Mouse (Mus musculus) stomach, postnatal 0 days (tissue): ENCODE results near the gene Ptpn11. TPM values are rescaled to one million over a fixed set of nuclear protein-coding genes. Genes with fewer than 3 reads are reported as not detected.

ENCODE experiments used
- ATAC-seq: fragments of 200-750 bp; cut with Nextera tagmentation; 2 replicates; pipeline ENCODE4 v1.8.0; 2017; ENCODE audit not compliant: low FRiP score, low TSS enrichment
- DNase-seq: peaks from one replicate; pipeline ENCODE4 v3.0.0-alpha.2; 2016; ENCODE audit warnings: low spot score
- H3K27ac ChIP-seq: fragments of 300-500 bp; sonication (generic); replicated peaks from 2 replicates; pipeline ENCODE4 v1.5.1; 2014; ENCODE audit warnings: mild to moderate bottlenecking, control low read depth
- H3K27me3 ChIP-seq: fragments of 300-500 bp; sonication (generic); 2 replicates; pipeline ENCODE4 v1.6.1; 2014; ENCODE audit warnings: low read length; ENCODE audit not compliant: control insufficient read depth, insufficient read depth
- H3K36me3 ChIP-seq: fragments of 300-500 bp; sonication (generic); 2 replicates; pipeline ENCODE4 v1.6.1; 2014; ENCODE audit warnings: low read length, mixed read lengths; ENCODE audit not compliant: control insufficient read depth, insufficient read depth
- H3K4me1 ChIP-seq: fragments of 300-500 bp; sonication (generic); replicated peaks from 2 replicates; pipeline ENCODE4 v1.6.1; 2014; ENCODE audit warnings: antibody characterized with exemption; ENCODE audit not compliant: control insufficient read depth, insufficient read depth
- H3K4me2 ChIP-seq: fragments of 300-500 bp; sonication (generic); replicated peaks from 2 replicates; pipeline ENCODE4 v1.6.1; 2014; ENCODE audit warnings: low read depth, mild to moderate bottlenecking, control low read depth, moderate library complexity
- H3K4me3 ChIP-seq: fragments of 300-500 bp; sonication (generic); 2 replicates; pipeline ENCODE4 v1.5.1; 2014; ENCODE audit warnings: low read depth, low read length, control low read depth
- H3K9ac ChIP-seq: fragments of 300-500 bp; sonication (generic); 2 replicates; pipeline ENCODE4 v1.6.1; 2014; ENCODE audit warnings: mild to moderate bottlenecking, low read length, control low read depth, mixed read lengths
- H3K9me3 ChIP-seq: fragments of 300-500 bp; sonication (generic); 2 replicates; pipeline ENCODE4 v1.6.1; 2016; ENCODE audit warnings: low read length; ENCODE audit not compliant: control insufficient read depth
- CTCF ChIP-seq: IDR thresholded peaks from 2 replicates; pipeline ENCODE4 v1.5.1; 2016; ENCODE audit warnings: antibody characterized with exemption, low read depth, mild to moderate bottlenecking, moderate library complexity
- EP300 ChIP-seq: optimal IDR thresholded peaks from 2 replicates; pipeline ENCODE3; 2016; ENCODE audit warnings: antibody characterized with exemption
- WGBS: fragments of 180-500 bp; shearing (Covaris S2); extraction: QIAGEN DNeasy Blood & Tissue Kit; methylation state at CpG from one replicate; pipeline ENCODE4 v1.1.7; 2014; 5-methylcytosine and 5-hydroxymethylcytosine counted together
- polyA plus RNA-seq: library from polyadenylated mRNA; unstranded; fragments of >200 nt; fragmentation: Nextera tagmentation; extraction: Ambion mirVana; gene quantifications from 2 replicates; pipeline ENCODE4 v1.2.1, GENCODE M21; 2015

Gene Ptpn11
- polyA plus RNA-seq, 1 experiment from 2014 or later: 15.0 TPM

DNA sequence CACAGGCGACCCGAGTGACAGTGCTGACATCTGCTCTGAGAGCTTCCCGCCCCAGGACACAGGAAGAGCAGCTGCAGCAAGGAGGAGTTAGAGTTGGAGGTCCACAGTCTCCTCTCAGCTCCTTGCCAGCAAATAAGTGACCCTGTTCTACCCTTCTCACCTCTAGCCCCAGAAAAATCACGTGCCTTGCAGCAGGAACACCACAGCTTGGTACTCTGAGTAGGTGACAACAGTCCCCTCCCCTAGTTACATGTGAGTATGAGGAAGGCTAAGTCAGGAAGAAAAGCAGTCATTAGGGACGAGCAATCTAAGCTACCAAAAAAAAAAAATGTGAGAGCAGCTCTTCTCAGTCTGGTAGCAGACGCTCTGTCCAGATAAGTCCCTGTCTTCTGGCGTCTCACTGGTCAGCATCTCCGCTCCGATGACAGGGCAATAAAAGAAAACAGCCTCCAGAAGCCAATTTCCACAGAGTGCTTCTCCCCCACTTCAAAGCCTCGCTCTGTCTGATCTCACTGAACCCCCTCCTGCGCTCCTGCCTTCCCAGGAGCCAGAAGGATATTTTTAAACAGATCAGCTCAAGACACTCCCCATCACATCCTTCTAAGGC is 6.1 kb downstream of the Ptpn11 start:
- WGBS: 42% methylated on average over 11 of the region's 11 CpGs
- H3K27ac ChIP-seq: no peak overlapping the region; the same call in 1 of the 2 replicates

DNA sequence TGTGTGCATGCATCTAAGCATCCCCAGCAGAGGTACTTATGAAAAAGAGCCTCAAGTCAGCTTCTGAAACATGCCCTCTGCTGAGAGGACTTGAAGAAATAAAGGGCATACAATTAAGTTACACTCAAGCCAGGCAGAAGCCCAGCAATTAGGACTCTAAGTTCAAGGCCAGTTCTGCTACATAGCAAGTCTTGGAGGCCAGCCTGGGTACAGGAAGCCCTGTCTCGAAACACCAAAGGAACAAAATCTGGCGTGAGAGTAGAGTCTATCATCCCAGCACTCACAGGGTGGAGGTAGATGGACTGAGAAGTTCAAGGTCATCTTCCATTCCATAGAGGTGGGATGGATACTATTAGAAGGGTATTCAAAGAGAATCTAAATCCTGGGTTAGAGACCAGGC is 6.8 kb downstream of the Ptpn11 start:
- no peaks in the 10 kb centered on the region for H3K9me3 ChIP-seq
- no peak for DNase-seq
- TF ChIP-seq CTCF (no peak), EP300 (no peak)
- no peaks in the 10 kb centered on the region for H3K27me3 ChIP-seq
- H3K36me3 ChIP-seq: no peaks in the 10 kb centered on the region; the same call in 1 of the 2 replicates
- no peak overlapping the region for H3K9ac ChIP-seq
- no peak overlapping the region for H3K27ac ChIP-seq
- 72% methylated on average over 2 of the region's 2 CpGs for WGBS
- no peaks in the 10 kb centered on the region; the same call in 1 of the 2 replicates for H3K4me1 ChIP-seq
- ATAC-seq: no peak
- H3K4me2 ChIP-seq: no peak overlapping the region
- no peak overlapping the region for H3K4me3 ChIP-seq

More for the DNA sequence above, 6.1 kb downstream of the Ptpn11 start:
- no peak for TF ChIP-seq EP300
- no peaks in the 10 kb centered on the region; the same call in 1 of the 2 replicates for H3K36me3 ChIP-seq
- no peaks in the 10 kb centered on the region for H3K9me3 ChIP-seq
- no peak overlapping the region for H3K9ac ChIP-seq
- peak overlapping the region; percentile 25 for H3K4me2 ChIP-seq
- no peaks in the 10 kb centered on the region; the same call in 1 of the 2 replicates for H3K4me1 ChIP-seq
- no peak overlapping the region for H3K4me3 ChIP-seq
- H3K27me3 ChIP-seq: no peaks in the 10 kb centered on the region
- no peak; the same call in 1 of the 2 replicates for ATAC-seq
- no peak for DNase-seq

GRCm38 (mm10) chr5:121183269-121183668 is 7.9 kb downstream of the Ptpn11 start:
- H3K27ac ChIP-seq: no peak overlapping the region
- H3K4me3 ChIP-seq: no peak overlapping the region
- no peak overlapping the region for H3K9ac ChIP-seq
- H3K27me3 ChIP-seq: no peaks in the 10 kb centered on the region
- ATAC-seq (no peak), DNase-seq (no peak)
- H3K9me3 ChIP-seq: no peaks in the 10 kb centered on the region
- no peak overlapping the region for H3K4me2 ChIP-seq
- H3K4me1 ChIP-seq: no peaks in the 10 kb centered on the region
- TF ChIP-seq CTCF: no peak
- TF ChIP-seq EP300: no peak
- WGBS: 92% methylated on average over 9 of the region's 9 CpGs
- no peaks in the 10 kb centered on the region; the same call in 1 of the 2 replicates for H3K36me3 ChIP-seq

DNA sequence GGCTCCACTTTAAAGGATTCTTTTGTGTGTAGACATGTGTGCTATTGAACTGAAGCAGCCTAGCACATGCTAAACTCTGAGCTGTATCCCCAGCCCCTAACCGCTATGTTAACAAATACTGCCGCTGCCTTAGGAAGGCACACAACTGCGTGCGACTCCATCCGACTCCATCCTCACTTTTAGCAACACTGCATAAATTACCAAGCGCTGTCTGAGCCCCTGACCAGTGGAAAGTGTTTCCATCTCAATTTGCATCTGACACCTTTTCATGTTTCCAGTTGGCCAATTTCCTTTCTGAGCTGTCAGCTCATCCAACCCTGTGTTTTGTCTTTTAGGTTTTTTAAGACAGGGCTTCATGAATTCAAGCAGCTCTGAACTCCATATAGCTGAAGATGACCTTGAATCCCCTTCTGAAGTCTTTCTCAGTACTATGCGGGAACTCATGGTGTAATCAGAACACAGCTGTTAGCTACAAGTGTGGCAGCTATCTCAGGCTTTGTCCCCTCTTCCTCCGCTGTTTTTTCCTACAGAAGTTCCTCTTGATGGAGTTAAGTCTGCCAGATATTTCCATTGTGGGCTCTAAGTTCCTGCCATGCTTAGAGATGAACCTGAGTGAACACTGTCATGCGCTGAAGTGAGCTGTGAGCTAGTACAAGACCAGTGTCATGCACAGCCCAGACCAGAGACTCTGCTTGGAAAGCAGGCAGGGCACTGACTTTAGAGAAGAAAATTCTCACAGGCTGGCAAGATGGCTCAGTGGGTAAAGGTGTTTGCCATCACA is 11.9 kb downstream of the Ptpn11 start:
- Histone ChIP-seq H3K9ac (no peak overlapping the region), H3K4me2 (no peak overlapping the region), H3K4me1 (no peaks in the 10 kb centered on the region), H3K27ac (no peak overlapping the region), H3K27me3 (no peaks in the 10 kb centered on the region), H3K4me3 (no peak overlapping the region), H3K9me3 (no peaks in the 10 kb centered on the region), H3K36me3 (no peaks in the 10 kb centered on the region; the same call in 1 of the 2 replicates)
- 70% methylated on average over 9 of the region's 9 CpGs for WGBS
- no peak for TF ChIP-seq CTCF
- TF ChIP-seq EP300: no peak
- ATAC-seq (no peak), DNase-seq (no peak)

DNA sequence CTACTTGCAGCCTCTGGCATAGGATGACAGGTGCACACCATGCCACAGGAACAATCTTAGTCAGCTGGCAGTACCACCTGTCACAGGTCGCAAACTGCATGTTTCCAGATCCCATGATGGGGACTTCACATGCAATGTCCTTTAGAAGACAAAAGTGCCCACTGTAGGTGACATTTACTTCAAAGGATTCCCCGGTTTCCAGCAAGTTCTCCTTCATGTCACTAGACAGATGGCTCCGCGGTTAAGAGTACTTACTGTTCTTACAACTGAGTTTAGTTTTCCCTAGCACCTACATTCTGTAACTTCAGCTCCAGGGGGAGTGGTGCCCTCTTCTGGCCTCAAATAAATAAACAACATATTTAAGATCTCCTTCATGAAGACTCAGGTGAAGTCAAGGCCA is 18.4 kb downstream of the Ptpn11 start:
- Histone ChIP-seq H3K4me1 (no peaks in the 10 kb centered on the region), H3K4me2 (no peak overlapping the region), H3K9ac (no peak overlapping the region), H3K9me3 (no peaks in the 10 kb centered on the region), H3K27ac (no peak overlapping the region), H3K27me3 (no peaks in the 10 kb centered on the region), H3K4me3 (no peak overlapping the region), H3K36me3 (peaks cover 3% of the 10 kb centered on the region; the same call in 1 of the 2 replicates)
- DNase-seq: no peak
- ATAC-seq: no peak
- TF ChIP-seq EP300 (no peak), CTCF (peak; percentile 55)
- 86% methylated on average over 4 of the region's 4 CpGs for WGBS

GRCm38 (mm10) chr5:121169588-121169987 is 21.6 kb downstream of the Ptpn11 start:
- no peaks in the 10 kb centered on the region for H3K9me3 ChIP-seq
- ATAC-seq (no peak), DNase-seq (no peak)
- H3K36me3 ChIP-seq: peaks cover 8% of the 10 kb centered on the region; the same call in 1 of the 2 replicates
- H3K27ac ChIP-seq: no peak overlapping the region
- 86% methylated on average over 2 of the region's 2 CpGs for WGBS
- TF ChIP-seq CTCF (no peak), EP300 (no peak)
- H3K27me3 ChIP-seq: no peaks in the 10 kb centered on the region
- no peak overlapping the region for H3K9ac ChIP-seq
- H3K4me1 ChIP-seq: no peaks in the 10 kb centered on the region
- no peak overlapping the region for H3K4me2 ChIP-seq
- H3K4me3 ChIP-seq: no peak overlapping the region
